Mouse (Mus musculus) liver, adult 2 months (tissue): ENCODE measurements around the gene Galnt16.

Experiments used
- CTCF ChIP-seq: fragments of 200-500 bp; IDR thresholded peaks from 2 replicates; pipeline ENCODE4 v1.5.1; 2011; ENCODE audit warnings: low read depth, low read length, control low read depth
- POLR2A ChIP-seq: fragments of 200-500 bp; IDR thresholded peaks from 2 replicates; pipeline ENCODE4 v1.6.1; 2011; ENCODE audit warnings: low read length, control low read depth; ENCODE audit not compliant: insufficient read depth; ENCODE audit errors: extremely low read depth

- no peak for TF ChIP-seq CTCF
- no peak for TF ChIP-seq POLR2A
These were observed 76.7 kb downstream of the Galnt16 start for GRCm38 (mm10) chr12:80594781-80595180.
